Mouse (Mus musculus) gonadal fat pad, adult 2 months (tissue): ENCODE data around the gene Olfr1231. TPM values are rescaled to one million over a fixed set of nuclear protein-coding genes. Genes with fewer than 3 reads are reported as not detected.

ENCODE experiments used
- DNase-seq: peaks from one replicate; pipeline ENCODE4 v3.0.0-alpha.2; 2012; ENCODE audit warnings: low read depth
- polyA plus RNA-seq: library from polyadenylated mRNA; depleted of rRNA; stranded (reverse); fragments of >200 nt; gene quantifications from 2 replicates; pipeline ENCODE4 v1.2.3, GENCODE M21; 2012; rRNA removed

Gene Olfr1231
- not detected in 2 replicates for polyA plus RNA-seq

DNA sequence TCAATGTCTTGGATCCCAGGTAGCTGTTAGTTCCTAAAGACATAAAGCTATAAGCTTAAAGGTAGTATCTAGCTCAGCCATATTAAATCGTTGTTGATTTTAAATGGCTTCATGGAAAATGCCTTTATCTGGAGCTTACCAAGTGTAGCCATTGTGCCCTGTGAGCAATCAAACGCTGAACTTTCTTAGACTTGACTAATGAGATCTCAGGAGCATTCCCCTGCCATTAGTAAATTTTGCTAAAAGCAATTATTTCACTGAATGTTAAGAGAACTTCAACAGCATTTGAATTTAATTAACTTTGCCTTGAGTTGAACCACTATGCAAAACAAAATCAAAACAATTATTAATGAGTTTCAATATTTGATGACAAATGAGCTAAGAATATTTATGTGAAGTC is at the start of gene Olfr1231:
TSS of gene Olfr1231 (minus strand) at position 101 of the 400 bp plus-strand sequence.
- DNase-seq, result no peak

DNA sequence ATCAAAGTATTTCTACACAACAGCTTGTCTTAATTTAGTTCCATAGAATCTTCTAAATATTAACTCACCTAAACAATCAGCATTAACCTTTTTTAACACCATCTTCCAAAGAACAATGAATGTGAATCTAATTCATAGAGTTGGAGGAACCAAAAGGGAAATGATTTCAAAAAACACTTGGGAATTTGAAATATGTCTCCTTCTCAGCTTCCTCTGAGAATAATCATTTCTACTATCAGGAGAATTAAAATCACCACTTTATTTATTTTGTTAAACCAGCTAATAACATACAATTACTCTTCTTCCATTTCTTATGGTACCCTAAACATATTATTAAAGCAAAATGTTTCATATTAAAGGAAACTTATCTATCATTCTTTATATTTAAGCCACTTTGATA is 35.4 kb upstream of the Olfr1231 start, which contains the start of gene Olfr1233:
TSS of gene Olfr1233 (minus strand) at position 101 of the 400 bp plus-strand sequence.
- no peak for DNase-seq

DNA sequence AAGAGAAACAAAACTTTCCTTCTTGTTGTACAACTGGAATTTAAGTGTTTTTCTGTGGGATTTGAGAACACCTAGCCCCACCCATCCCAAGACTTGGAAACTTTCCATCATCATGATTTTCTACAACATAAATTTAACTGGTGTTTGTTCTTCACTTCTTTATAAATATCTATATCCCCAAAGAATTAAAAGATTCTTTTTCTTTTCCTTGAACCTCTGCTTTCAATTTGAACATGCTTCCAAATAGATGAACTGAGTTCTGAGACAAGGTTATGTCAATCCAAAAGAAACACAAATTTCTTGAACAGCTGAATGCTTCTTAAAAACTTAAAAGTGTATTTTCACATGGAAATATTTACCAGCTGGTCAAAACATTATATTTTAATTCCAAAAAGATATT is 22.7 kb upstream of the Olfr1231 start, which contains the start of gene Olfr1232:
TSS of gene Olfr1232 (minus strand) at position 101 of the 400 bp plus-strand sequence.
- DNase-seq, result no peak

DNA sequence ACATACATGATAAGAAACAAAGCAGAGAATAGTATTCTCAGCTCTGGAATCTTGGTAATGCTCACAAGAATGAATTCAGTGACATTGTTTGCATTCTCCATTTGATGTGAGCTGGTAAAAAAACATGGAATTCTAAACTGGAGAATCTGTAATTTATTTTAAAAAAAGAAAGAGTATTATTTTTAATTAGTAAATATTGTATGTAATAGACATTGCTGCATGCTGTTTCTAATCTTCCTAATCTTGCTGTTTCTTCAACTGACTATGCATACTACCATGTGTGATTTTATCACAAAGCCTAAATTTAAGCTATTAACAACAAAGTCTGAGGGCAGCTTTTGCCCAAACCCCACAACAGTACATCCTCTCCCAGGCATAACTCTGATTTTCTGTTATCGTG is 9.7 kb downstream of the Olfr1231 start, which contains the start of gene Olfr1230:
TSS of gene Olfr1230 (minus strand) at position 101 of the 400 bp plus-strand sequence.
- no peak for DNase-seq

DNA sequence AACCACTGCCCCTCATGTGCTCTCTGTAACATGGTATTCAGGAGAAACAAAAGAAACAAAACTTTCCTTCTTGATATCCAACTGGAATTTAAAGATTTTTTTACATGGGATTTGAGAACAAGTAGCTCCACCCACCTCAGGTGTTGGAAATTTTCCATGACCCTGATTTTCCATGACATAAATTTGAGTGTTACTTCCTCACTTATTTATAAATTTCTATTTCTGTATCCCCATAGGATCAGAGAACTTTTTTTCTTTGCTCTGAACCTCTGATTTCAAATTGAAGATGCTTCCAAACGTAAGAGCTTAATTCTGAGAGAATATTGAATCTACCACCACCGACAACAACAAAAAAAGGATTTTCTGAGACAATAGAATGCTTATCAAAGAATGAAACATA is 19.0 kb downstream of the Olfr1231 start, which contains the start of gene Olfr1229:
TSS of gene Olfr1229 (minus strand) at position 101 of the 400 bp plus-strand sequence.
- DNase-seq, result no peak

DNA sequence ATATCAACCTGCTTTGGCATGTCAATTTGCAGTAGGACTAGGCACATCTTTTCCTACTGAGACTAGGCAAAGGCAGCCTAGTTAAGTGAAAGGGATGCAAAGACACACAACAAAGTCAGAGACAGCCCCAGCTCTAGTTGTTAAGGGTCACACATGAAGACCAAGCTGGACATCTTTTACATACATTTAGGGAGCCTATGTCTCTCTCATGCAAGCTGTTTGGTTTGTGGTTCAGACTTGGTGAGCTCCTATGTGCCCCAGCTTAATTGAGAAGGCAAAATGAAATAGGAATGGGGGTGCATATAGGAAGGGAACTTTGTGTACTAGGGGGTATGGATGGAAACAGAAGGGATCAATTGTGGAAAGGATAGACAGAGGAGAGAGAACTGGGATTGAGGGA is 52.9 kb downstream of the Olfr1231 start, which contains the start of gene Olfr1228:
TSS of gene Olfr1228 (minus strand) at position 101 of the 400 bp plus-strand sequence.
- no peak for DNase-seq

Other genes with a start within 250 kb of the Olfr1231 start
- gene Olfr1218, start 245.9 kb downstream of the Olfr1231 start, polyA plus RNA-seq, result not detected in 2 replicates
- gene Olfr1219, start 223.6 kb downstream of the Olfr1231 start, polyA plus RNA-seq, result not detected in 2 replicates
- gene Olfr1220, start 200.2 kb downstream of the Olfr1231 start, polyA plus RNA-seq, result not detected in 2 replicates
- gene Olfr1221, start 189.8 kb downstream of the Olfr1231 start, polyA plus RNA-seq, result not detected in 2 replicates
- gene Olfr1222, start 174.0 kb downstream of the Olfr1231 start, polyA plus RNA-seq, result not detected in 2 replicates
- gene Olfr1223, start 155.5 kb downstream of the Olfr1231 start, polyA plus RNA-seq, result not detected in 2 replicates
- not detected in 2 replicates for gene Olfr1224-ps1, start 143.0 kb downstream of the Olfr1231 start, polyA plus RNA-seq
- gene Olfr1225, start 132.4 kb downstream of the Olfr1231 start, polyA plus RNA-seq, result not detected in 2 replicates
- gene Olfr1226, start 107.0 kb downstream of the Olfr1231 start, polyA plus RNA-seq, result not detected in 2 replicates
- not detected in 2 replicates for gene Olfr1228, start 53.0 kb downstream of the Olfr1231 start, polyA plus RNA-seq
- not detected in 2 replicates for gene Olfr1229, start 19.1 kb downstream of the Olfr1231 start, polyA plus RNA-seq
- not detected in 2 replicates for gene Olfr1230, start 9.8 kb downstream of the Olfr1231 start, polyA plus RNA-seq
- gene Olfr1232, start 22.6 kb upstream of the Olfr1231 start, polyA plus RNA-seq, result not detected in 2 replicates
- not detected in 2 replicates for gene Olfr1233, start 35.3 kb upstream of the Olfr1231 start, polyA plus RNA-seq
- not detected in 2 replicates for gene Olfr1234, start 57.8 kb upstream of the Olfr1231 start, polyA plus RNA-seq
- not detected in 2 replicates for gene Olfr1238, start 102.6 kb upstream of the Olfr1231 start, polyA plus RNA-seq
- not detected in 2 replicates for gene Olfr1239, start 113.3 kb upstream of the Olfr1231 start, polyA plus RNA-seq
- not detected in 2 replicates for gene Olfr1240, start 135.9 kb upstream of the Olfr1231 start, polyA plus RNA-seq
- gene Olfr1241, start 180.1 kb upstream of the Olfr1231 start, polyA plus RNA-seq, result not detected in 2 replicates
- gene Olfr1242, start 191.3 kb upstream of the Olfr1231 start, polyA plus RNA-seq, result not detected in 2 replicates
- not detected in 2 replicates for gene Olfr1243, start 224.4 kb upstream of the Olfr1231 start, polyA plus RNA-seq